Mouse (Mus musculus) liver, adult 2 months (tissue): ENCODE results near the gene Pibf1.

Experiments used
- CTCF ChIP-seq: fragments of 200-500 bp; IDR thresholded peaks from 2 replicates; pipeline ENCODE4 v1.5.1; 2011; ENCODE audit warnings: low read depth, low read length, control low read depth
- POLR2A ChIP-seq: fragments of 200-500 bp; IDR thresholded peaks from 2 replicates; pipeline ENCODE4 v1.6.1; 2011; ENCODE audit warnings: low read length, control low read depth; ENCODE audit not compliant: insufficient read depth; ENCODE audit errors: extremely low read depth

DNA sequence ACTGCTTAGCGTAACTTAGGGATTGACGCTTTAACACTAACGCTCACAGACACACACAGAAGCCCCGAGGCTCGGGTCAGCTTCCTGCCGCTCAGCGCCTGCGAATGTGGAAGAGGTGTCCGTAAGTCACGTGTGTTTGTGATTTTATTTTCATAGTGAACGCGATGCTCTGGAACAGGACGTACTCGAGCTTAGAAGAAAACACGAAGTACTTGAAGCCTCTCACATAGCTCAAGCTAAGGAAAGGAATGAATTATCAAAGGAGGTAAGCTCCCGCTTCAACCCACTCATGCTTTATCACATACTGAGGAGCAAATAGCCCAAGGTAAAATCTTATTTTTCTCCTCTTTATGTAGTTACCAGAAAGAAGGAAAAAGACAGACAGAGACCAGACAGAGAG is 37.1 kb downstream of the Pibf1 start:
- TF ChIP-seq CTCF, result no peak
- TF ChIP-seq POLR2A, result no peak
